Mouse (Mus musculus) megakaryocyte, adult 5-6 weeks (primary cell): ENCODE results near the gene Tcea3. TPM values are rescaled to one million over a fixed set of nuclear protein-coding genes. Genes with fewer than 3 reads are reported as not detected.
A peak's percentile ranks its signal among the peaks of the same experiment; 100 is the strongest.

Experiments used
- ATAC-seq: 2 replicates; pipeline ENCODE4 v1.8.0; 2016; ENCODE audit warnings: mild to moderate bottlenecking, inconsistent platforms; ENCODE audit not compliant: poor library complexity, severe bottlenecking
- total RNA-seq, 2 experiments: library from RNA; stranded (forward) in 1 of 2; stranded (reverse) in 1 of 2; fragments of 153-499, 151-499 nt in 1 of 2; fragments of 221-1000, 200-1000 nt in 1 of 2; gene quantifications; 2 replicates each; pipeline versions ENCODE4 v1.2.3 to v1.2.4; 2015 to 2017

Gene Tcea3
- total RNA-seq, 2 experiments from 2014 or later: 3.5 to 5.6 TPM

DNA sequence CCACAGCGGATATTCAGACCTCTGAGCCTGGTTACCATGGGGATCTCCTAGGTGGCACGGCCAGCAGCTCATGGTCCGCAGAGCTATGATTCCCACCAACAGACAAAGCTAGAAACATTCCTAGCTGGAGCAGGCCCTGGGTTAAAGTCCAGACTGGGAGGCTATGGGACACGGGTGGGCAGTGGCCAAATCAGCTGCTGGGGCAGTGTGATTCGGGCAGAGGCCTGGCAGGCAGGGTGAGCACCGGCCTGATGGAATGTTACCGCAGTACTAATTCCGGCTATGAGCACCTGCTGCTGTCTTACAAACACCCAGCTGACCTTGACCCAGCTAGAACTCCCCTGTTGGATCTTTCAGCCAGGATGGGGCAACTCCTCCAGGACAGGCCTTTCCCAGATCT lies 23.1 kb downstream of the Tcea3 start:
- no peak for ATAC-seq

DNA sequence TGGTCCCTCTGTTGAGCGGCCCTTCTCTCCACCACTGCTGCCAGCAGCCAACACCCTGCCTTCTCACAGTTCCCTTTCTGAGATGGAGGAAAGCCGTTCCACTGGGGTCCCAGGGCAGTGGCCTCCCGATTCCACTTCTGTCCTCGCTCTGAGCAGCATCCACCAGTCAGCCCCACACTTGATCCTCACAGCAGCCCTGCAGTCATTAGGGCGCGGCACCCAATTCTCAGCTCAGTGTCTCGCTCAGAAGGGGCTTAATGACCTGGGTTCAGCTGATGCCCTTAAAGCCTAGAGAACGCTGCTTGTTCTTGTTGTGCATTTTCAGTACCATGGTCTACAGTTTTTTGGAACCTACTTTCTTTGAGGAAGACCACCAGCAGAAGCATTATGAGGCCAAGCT lies 33.6 kb downstream of the Tcea3 start:
- no peak for ATAC-seq

DNA sequence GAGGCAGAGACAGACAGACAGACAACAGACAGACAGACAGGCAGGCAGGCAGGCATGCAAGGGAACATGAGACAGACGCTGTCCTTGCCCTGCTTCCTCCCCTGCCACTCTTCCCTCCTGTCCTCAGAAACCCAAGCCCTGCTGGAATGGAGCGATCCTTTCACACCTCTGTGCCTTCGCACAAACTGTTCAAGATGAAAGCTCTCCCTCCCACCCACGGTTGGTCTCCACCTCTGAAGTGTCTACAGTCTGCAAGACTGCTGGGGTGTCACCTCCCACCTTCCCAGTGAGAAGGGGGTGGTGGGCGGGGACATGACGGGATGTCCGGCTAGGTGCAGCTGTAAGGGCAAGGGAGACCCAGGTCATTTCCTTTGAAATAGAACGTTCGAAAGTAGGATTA lies 34.1 kb downstream of the Tcea3 start:
- no peak for ATAC-seq

DNA sequence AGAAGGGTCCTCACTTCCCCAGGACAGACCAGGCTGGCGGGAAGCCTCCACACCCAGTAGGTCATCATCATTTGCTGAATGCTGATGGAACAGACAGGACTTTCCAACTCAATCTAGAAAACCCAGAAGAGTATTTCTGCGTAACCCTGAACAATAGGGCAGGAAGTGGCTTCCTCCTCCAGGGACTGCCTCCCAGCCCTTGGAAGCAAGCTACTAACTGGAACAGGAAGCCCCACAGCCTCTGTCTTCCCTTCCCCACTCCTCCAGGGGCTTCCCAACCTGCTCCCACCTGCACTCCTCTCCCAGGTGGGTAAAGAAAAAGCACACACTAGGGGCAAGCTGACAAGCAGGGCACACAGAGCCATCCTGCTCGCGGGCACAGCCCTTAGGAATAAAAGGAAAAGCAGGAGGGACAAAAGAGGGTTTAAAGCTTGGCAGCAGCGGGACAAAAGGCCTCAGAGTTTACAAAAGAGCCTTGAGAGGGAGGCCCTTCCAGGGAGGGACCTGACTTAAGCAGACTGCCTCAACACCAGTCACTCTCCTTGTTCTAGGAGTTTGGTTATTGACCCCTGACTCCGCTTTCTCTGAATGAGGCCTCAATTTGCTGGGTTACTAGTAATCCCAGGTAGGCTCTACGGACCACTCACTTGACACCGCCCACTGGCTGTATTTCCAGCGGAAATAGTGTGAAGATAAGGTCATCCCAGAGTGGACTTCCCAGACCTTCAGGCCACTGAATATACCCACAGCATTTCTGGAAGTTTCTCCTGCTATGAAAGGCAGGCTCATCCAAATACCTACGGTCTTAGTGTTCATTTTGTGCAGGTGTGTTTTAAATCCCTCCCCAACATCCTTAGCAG lies 35.3 kb downstream of the Tcea3 start:
- no peak for ATAC-seq

DNA sequence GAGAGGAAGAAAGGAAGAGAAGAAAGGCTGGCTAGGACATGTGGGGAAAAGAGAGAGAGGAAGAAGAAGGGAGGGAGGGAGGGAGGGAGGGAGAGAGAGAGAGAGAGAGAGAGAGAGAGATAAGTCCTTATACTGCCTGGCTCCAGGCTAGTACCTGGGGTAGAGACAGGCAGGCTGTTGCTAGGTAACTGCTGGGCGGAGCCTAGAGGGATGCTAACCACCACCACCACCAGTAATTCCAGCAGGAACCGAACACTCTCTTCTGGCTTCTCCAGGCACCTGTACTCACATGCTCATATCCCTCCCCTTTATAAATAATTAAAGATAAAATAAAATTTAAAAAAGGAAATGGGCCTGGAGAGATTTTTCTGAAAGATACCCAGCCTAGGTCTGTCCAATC lies 36.3 kb downstream of the Tcea3 start:
- ATAC-seq: no peak

DNA sequence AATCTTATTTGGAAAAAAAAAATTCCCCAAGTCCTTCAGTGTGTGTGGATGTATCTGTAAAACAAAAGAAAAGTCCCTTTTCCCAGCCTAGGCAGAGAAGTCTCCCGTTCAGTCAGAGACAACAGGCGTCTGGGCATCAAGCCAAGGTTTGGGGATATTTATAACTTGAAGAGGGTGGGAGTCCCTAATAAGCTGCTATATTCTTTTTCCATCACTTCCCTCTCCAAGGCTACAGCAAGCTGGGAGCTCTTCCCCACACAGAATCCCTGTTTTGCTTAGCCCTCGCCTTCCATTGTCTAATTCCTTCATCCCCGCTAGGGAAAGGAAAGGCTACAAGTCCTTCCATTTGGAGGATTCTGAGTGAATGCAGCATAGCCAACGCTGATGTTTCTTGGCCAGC lies 36.9 kb downstream of the Tcea3 start, which contains the start of gene Zfp46:
Gene Zfp46 (plus strand): TSS at position 229 of the 400 bp plus-strand sequence.
- ATAC-seq: no peak

DNA sequence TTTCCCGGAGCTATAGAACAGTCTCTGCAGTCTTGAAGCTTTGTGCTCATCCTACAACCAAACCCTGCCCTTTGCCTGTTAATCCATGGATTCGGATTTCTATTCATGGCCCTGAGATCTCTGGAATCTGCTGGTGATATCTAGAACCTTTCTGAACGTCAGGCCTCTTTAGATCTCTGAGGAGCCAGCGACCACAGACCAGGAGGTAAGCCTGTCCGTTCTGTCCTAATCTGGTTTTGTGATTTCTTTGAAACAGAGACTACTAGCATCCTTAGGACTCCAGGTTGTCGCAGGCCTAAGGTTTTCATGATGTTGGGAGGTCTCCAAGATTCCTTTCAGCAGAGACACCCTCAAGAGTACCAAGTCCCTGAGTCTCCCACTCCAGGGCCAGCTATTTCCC lies 37.4 kb downstream of the Tcea3 start:
- ATAC-seq: no peak

DNA sequence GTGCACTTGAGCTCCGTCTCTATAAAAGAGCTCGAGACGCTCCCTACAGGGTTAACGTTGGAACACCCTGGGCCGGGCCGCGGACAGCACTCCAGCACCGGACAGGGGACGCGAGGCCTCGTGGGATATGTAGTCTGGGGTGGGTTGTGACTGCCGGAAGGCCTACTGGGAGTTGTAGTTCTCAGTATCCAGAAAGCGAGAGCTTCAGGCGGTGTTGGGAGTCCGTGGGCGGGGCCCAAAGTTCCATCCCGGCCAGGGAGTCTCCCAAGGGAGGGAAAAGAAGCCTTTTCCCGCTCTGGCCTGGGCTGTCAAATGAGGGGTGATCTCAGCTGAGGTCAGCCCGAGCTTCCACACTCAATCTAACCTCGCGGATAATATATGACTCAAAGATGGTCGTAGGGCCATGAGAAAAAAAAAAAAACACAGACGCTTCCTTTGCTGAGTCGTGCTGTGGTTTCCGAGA lies 37.9 kb downstream of the Tcea3 start:
- peak; percentile 94 for ATAC-seq

DNA sequence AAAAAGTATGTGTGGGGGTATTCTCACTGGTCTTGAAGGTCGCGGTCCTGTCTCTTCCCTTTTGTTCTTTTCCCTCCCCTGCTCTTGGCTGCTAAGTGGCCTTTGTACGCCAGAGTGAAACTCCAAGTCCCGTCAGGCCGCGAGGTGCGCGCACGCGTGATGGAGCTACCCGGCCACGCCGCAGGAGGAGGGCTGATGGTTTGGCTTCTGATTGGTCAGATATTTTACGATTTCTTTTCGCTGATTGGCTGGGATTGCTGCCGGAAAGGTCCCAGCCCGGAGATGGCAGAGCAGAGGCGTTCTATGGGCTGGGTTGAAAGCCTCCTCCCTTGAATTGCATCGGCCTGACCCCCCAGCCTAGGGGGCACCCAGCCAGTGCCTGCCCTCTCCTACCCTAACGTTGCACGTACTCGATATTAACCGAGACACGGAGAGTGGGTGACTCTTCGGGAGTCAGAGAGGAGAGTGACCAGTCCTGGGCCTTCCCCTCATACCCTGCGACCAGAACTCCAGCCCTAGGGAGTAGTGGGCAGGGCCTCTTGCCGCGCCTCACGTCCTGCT lies 38.4 kb downstream of the Tcea3 start:
- peak; percentile 93 for ATAC-seq

DNA sequence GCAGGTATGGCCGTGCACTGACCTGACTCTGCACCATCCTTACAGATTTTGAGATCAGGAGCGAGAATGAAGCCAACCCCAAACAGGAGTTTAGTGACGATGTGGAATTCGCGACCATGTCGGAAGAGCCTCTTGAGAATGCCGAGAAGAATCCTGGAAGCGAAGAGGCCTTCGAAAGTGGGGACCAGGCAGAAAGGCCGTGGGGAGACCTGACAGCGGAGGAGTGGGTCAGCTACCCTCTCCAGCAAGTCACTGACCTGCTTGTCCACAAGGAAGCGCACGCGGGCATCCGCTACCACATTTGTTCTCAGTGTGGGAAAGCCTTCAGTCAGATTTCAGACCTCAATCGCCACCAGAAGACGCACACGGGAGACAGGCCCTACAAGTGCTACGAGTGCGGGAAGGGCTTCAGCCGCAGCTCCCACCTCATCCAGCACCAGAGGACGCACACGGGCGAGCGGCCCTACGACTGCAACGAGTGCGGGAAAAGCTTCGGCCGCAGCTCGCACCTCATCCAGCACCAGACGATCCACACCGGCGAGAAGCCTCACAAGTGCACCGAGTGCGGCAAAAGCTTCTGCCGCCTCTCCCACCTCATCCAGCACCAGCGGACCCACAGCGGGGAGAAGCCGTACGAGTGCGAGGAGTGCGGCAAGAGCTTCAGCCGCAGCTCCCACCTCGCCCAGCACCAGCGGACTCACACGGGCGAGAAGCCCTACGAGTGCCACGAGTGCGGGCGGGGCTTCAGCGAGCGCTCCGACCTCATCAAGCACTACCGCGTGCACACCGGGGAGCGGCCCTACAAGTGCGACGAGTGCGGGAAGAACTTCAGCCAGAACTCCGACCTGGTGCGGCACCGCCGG lies 42.6 kb downstream of the Tcea3 start:
- no peak for ATAC-seq

DNA sequence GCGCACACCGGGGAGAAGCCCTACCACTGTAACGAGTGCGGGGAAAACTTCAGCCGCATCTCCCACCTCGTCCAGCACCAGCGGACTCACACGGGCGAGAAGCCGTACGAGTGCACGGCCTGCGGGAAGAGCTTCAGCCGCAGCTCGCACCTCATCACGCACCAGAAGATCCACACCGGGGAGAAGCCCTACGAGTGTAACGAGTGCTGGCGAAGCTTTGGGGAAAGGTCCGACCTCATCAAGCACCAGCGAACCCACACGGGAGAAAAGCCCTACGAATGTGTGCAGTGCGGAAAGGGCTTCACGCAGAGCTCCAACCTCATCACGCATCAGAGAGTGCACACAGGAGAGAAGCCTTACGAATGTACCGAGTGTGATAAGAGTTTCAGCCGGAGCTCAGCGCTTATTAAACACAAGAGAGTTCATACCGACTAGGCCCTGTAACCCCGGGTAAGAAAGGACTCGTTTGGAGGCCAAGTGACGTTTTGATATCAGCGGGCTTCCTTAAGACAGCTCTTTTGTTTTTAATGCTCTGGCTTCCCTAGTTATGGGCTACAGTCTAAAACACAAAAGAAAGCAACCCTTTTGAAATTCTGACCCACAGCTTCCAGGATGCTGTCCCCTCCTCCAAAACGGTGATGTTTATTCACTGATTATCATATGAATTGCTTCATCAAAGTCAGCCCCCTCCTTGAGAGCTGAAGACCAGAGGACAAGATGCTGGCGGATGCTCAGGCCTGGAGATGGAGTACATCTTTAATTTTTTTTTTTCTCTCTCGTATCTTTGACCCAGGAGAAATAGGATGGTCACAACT lies 43.5 kb downstream of the Tcea3 start:
- no peak for ATAC-seq

DNA sequence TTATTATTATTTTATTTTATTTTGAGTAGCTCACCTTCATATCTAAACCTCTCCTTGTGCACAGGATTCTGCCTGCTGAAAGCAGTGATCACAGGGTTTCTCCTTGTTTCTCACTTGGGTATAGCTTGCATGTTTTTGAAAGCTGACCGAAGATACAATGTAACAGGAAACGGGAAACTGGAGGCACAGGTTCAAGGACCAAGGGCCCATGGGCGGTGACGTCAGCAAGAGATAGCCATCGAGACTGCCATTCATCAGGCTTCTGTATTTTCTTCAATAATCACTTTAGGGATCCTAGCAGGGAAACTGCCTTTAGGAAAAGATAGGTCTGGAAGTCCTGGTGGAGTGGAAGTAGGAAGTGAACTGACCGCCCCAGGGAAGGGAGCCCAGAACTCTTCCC lies 44.2 kb downstream of the Tcea3 start:
- no peak for ATAC-seq

DNA sequence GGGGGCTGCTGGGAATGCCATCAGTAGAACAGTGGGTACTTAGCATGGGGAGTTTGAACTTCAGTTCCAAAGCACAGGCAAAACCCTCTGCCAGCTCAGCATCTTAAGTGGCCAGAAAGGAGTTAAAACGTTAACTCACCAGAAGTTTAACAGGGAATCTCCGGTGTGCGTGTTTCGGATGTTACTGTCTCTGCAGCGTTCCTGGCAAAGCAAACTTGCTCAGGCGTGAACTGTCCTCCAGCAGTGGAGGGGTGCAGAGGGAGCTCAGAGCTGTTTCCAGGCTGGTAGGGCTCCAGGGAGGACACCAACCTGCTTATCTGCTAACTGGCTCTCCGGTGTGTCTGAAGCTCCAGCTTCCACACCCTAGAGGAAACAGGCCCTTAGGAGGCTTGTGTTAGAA lies 48.4 kb downstream of the Tcea3 start:
- no peak for ATAC-seq

DNA sequence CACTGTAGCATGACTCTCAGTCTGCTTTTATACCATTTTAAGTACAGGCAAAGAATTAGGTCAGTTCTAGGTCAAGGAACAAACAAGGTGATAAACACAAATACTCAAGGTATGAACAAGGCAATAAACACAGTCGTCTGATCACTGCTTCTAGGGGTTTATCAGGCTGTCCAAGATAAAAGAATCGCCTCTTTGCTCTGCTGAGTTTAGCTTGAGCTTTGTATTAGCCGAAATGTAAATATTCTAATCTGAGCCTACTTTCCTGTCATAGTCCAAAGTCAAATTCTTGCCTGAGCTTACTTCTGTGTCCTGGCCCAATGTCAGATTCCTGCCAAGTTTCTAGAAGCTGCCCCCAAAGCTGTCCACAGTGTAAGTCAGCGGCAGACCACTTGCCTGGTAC lies 54.9 kb downstream of the Tcea3 start:
- no peak for ATAC-seq

DNA sequence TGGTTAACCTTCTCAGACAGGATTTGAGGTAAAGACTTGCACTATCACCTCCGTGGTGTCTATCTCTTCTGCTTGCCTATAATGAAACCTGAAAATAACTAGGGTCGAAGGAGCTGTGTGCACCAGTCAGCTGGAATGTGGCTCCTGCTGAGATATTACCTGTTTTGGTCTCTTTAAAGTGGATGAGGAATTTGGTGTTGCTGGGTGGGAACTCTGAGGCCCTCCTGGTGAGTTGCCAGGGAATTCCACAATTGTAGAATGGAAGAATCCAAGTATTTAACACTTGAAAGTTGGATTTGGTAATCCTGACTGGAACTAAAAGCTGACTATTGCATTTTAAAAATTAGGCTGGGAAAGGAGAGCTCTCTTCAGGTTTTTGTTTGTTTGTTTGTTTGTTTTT lies 56.7 kb downstream of the Tcea3 start:
- no peak for ATAC-seq

DNA sequence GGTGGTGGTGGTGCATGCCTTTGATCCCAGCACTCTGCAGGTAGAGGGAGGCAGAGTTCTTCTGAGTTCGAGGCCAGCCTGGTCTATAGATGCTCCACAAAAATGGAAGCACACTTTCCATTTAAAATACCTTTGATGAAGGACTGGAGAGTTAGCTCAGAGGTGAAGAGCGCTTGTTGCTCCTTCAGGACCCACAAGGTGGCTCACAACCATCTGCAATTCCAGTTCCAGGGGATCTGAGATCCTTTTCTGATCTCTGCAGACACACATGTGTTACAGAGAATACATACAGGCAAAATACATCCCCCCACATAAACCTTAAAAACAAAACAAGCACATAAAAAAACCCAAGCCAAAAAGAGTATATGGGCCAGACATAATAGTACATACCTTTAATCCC lies 60.8 kb downstream of the Tcea3 start:
- no peak for ATAC-seq

DNA sequence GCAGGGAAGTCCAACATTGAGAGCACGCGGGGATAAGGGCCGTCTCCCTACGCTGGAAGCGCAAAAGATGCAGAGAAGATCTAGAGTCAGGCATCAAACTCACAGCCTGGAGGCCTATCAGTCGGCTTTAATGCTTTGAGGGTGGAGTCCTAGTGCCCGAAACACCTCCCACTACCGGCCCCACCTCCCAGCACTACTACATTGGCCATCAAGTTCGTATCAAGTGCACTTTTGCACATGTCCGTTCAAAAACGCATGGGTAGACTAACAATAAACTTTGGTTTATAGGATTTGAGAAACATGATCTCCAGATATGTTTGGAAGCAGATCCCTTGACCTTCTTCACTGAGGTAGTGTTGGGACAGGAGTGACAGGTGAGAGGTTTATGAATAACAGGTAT lies 62.3 kb downstream of the Tcea3 start:
- ATAC-seq: peak; percentile 36; the same call in 1 of the 2 replicates

DNA sequence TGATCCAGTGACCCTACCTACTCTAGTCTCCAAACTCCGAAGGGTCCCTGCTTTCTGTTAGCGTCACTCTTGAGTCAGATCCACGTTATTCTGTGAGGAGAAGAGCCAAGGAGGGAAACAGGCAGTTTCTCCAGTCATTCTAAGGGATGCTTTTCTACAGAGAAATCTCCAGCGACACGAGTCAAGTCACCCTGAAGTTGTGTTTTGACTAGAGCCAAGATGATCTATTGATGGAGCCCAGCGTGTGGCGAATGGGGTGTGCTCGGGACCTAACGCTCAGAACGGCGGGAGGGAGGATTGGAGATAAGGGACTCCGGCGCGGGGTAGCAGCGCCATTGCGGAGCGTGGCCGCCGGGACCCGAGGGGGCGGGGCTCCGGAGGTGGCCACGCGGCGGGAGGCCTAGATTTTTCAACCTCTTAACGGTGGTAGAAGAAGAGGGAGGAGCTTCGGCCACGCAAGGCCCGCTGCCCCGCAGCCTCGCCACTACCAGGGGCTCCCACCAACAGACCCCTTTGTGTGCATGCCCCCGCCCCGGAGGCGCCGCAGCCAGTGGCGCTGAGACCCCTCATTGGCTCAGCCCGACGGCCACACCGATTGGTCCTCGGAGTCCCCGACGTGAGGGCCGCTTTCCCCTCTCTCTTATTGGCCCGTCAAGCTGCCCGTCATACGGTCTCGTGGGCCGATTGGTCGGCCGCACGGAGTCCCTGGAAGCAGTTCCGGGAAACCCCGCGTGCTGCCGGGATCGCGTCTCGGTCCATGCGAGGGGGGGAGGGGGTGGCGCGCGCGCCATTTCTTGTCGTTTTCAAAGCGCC lies 62.9 kb downstream of the Tcea3 start, which contains the start of gene Hnrnpr:
Gene Hnrnpr (plus strand): TSS at position 714 of the 813 bp plus-strand sequence.
- peak; percentile 98 for ATAC-seq
